Comparison of ENCODE assay signal across 14 mouse cellular contexts in genomic region chr16:30880682-30881081, GRCm38 (mm10).
"Had no signal": no experiment of that assay in that cellular context is flagged by ENCODE, and none has a peak within 500 bp of the region (broad histone marks: within the 10 kb centered on the region; RNA-seq: fewer than 3 reads in every experiment).

No protein-coding gene starts in this region.

- H3K4me3 ChIP-seq: midbrain, embryonic 10.5 days; midbrain, embryonic 12.5 days; myocyte; neural tube, embryonic 12.5 days; stomach, embryonic 15.5 days had no signal

- H3K9ac ChIP-seq: lung, embryonic 14.5 days; midbrain, embryonic 12.5 days; neural tube, embryonic 12.5 days; stomach, embryonic 15.5 days had no signal

- H3K4me2 ChIP-seq: lung, embryonic 14.5 days; midbrain, embryonic 12.5 days; neural tube, embryonic 12.5 days; stomach, embryonic 15.5 days had no signal

- H3K27ac ChIP-seq: midbrain, embryonic 10.5 days; midbrain, embryonic 12.5 days; neural tube, embryonic 12.5 days; stomach, embryonic 15.5 days had no signal

- H3K9me3 ChIP-seq: midbrain, embryonic 10.5 days; midbrain, embryonic 12.5 days; neural tube, embryonic 12.5 days; stomach, embryonic 15.5 days had no signal

- H3K27me3 ChIP-seq: midbrain, embryonic 12.5 days; neural tube, embryonic 12.5 days; stomach, embryonic 15.5 days had no signal

- DNase-seq: lung, adult 18-20 months; lung, embryonic 14.5 days; lung, postnatal 10 days; midbrain, embryonic 14.5 days; right cerebral cortex, postnatal 14 days; thymus, adult 18-20 months; thymus, postnatal 14 days; thymus, postnatal 36 days had no signal

- ATAC-seq: midbrain, embryonic 16.5 days had no signal

- H3K4me1 ChIP-seq: neural tube, embryonic 12.5 days; stomach, embryonic 15.5 days had no signal

- H3K36me3 ChIP-seq: midbrain, embryonic 10.5 days; midbrain, embryonic 12.5 days; neural tube, embryonic 12.5 days; stomach, embryonic 15.5 days had no signal
